Mouse (Mus musculus): ENCODE measurements at regions not wholly inside any gene's neighbourhood (a gene's known extent, or its start where the extent isn't known, plus 50 kb on each side); places are given as distances from the start of the nearest gene placed in this dataset.

GRCm38 (mm10) chr10:119135489-119135924, 104.3 kb downstream of the Cand1 start:
- TF ChIP-seq EP300 (optimal IDR thresholded peaks at IDR 0.05) = no peak
- no peak for TF ChIP-seq CTCF (IDR thresholded peaks at IDR 0.05; ENCODE audit: low read depth)

All from stomach, postnatal 0 days (tissue).